ENCODE assay signal across 18 mouse cellular contexts in the genomic region with DNA sequence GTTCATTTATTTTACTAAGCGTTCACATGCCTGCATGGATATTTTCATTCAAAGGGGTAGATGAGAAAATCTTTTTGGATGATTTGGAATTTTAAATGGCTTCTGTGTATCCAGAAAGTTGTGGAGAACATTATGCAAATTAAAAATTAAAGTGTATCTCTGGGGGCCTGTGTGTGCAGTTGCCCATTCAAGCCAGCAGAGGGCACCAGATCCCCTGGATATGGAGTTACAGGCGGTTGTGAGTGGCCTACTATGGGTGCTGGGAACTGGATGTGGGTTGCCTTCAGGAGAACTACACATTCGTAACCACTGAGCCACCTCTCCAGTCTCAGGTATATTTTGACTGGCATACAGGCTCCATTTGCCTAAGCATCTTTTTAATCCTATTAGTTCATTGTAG.
DNase-seq lines count a peak whose midpoint lies in the region; ATAC-seq and TF ChIP-seq lines count a peak whose summit lies in the region.
"Had no signal": no experiment of that assay in that cellular context is flagged by ENCODE, and none has a peak within 500 bp of the region (broad histone marks: within the 10 kb centered on the region; RNA-seq: fewer than 3 reads in every experiment).

No protein-coding gene starts in this region.

- H3K4me1 ChIP-seq in kidney, postnatal 0 days (replicated peaks; ENCODE audit: insufficient read depth, low read length): no peaks in the 10 kb centered on the region
- H3K4me1 ChIP-seq in spleen, adult 2 months (ENCODE audit: control insufficient read depth, insufficient read depth, insufficient read length): peaks cover 4% of the 10 kb centered on the region; the same call in 1 of the 2 replicates
- H3K4me1 ChIP-seq in ES-E14 (ENCODE audit: control insufficient read depth in 2 of 2, insufficient read depth in 2 of 2, low read length in 2 of 2, poor library complexity in 1 of 2): no peaks in the 10 kb centered on the region
- H3K4me1 ChIP-seq in cortical plate, adult 2 months (ENCODE audit: control insufficient read depth, insufficient read depth, low read length): peaks cover 6% of the 10 kb centered on the region; the same call in 1 of the 2 replicates
- H3K4me1 ChIP-seq: midbrain, embryonic 13.5 days had no signal

- 94% methylated on average over 3 of the region's 3 CpGs for WGBS in kidney, postnatal 0 days
- WGBS in spleen, adult 2 months: 92% methylated on average over 3 of the region's 3 CpGs

- ATAC-seq in kidney, postnatal 0 days (replicated peaks; ENCODE audit: low FRiP score, low read depth): no peak
- ATAC-seq in inflammation-experienced regulatory T-cells, adult 6 months: no peak
- ATAC-seq: forebrain, embryonic 14.5 days; midbrain, embryonic 13.5 days had no signal

- no peak overlapping the region for H3K9ac ChIP-seq in kidney, postnatal 0 days (ENCODE audit: low read depth, low read length)
- no peak overlapping the region for H3K9ac ChIP-seq in ES-E14 (ENCODE audit: insufficient read depth, low read depth, low read length, poor library complexity, severe bottlenecking)
- H3K9ac ChIP-seq: midbrain, embryonic 13.5 days had no signal

- H3K9me3 ChIP-seq in kidney, postnatal 0 days (replicated peaks; ENCODE audit: low read length): no peaks in the 10 kb centered on the region
- no peaks in the 10 kb centered on the region for H3K9me3 ChIP-seq in ES-E14 (ENCODE audit: control insufficient read depth, insufficient read depth, low read depth, low read length)

- no peak for TF ChIP-seq POLR2A in spleen, adult 2 months (IDR thresholded peaks at IDR 0.05; ENCODE audit: low read depth, low read length)
- TF ChIP-seq POLR2A in cortical plate, adult 2 months (IDR thresholded peaks at IDR 0.05; ENCODE audit: extremely low read depth, insufficient read depth, low read length): no peak

- H3K27me3 ChIP-seq in kidney, postnatal 0 days (ENCODE audit: insufficient read depth, low read length): no peaks in the 10 kb centered on the region
- H3K27me3 ChIP-seq in spleen, adult 2 months (ENCODE audit: control insufficient read depth, insufficient read depth, low read length): no peaks in the 10 kb centered on the region
- H3K27me3 ChIP-seq: midbrain, embryonic 13.5 days had no signal

- no peak for DNase-seq in kidney, postnatal 0 days (ENCODE audit: low spot score)
- DNase-seq in kidney, postnatal 25 days: no peak
- DNase-seq in spleen, adult 2 months (ENCODE audit: low read depth in 1 of 2, low spot score in 2 of 2): no peak
- DNase-seq in spleen, postnatal 14 days (ENCODE audit: low spot score in 2 of 2): no peak
- DNase-seq in ES-E14 (ENCODE audit: low read depth, low spot score): no peak
- DNase-seq in adrenal gland, postnatal 4 days (ENCODE audit: low spot score in 2 of 2): no peak
- DNase-seq: adrenal gland, postnatal 14 days; cerebellum, adult 9-10 months; gastrocnemius, postnatal 14 days; heart, postnatal 36 days; kidney, postnatal 10 days; left cerebral cortex, postnatal 4 days; thymus, adult 2 months had no signal

- H3K36me3 ChIP-seq in kidney, postnatal 0 days (ENCODE audit: insufficient read depth, low read length): no peaks in the 10 kb centered on the region
- H3K36me3 ChIP-seq in spleen, adult 2 months (ENCODE audit: control insufficient read depth, insufficient read depth, low read length): no peaks in the 10 kb centered on the region
- H3K36me3 ChIP-seq in ES-E14 (ENCODE audit: control insufficient read depth, insufficient read depth, low read length, poor library complexity, severe bottlenecking): no peaks in the 10 kb centered on the region
- H3K36me3 ChIP-seq: midbrain, embryonic 13.5 days had no signal

- no peak overlapping the region for H3K27ac ChIP-seq in kidney, postnatal 0 days
- H3K27ac ChIP-seq in spleen, adult 2 months (ENCODE audit: insufficient read depth, low read length): no peak overlapping the region
- no peak overlapping the region for H3K27ac ChIP-seq in ES-E14 (ENCODE audit: insufficient read depth, low read depth, low read length, poor library complexity, severe bottlenecking)
- H3K27ac ChIP-seq in cortical plate, adult 2 months (ENCODE audit: insufficient read depth, low read length): no peak overlapping the region
- H3K27ac ChIP-seq: midbrain, embryonic 13.5 days had no signal

- in situ Hi-C loops in ES-E14 (cut with MboI; ENCODE audit: low sequenced_read_pairs in 2 of 2, unreplicated experiment in 2 of 2): no loop called here

- 0 out of 2 replicates have a peak, but pooled peaks have one; percentile 18 for TF ChIP-seq CTCF in kidney, postnatal 0 days (IDR thresholded peaks at IDR 0.05; ENCODE audit: low read depth)
- peak; percentile 3; the same call in 1 of the 2 replicates for TF ChIP-seq CTCF in spleen, adult 2 months (IDR thresholded peaks at IDR 0.05; ENCODE audit: extremely low read depth, insufficient read depth, insufficient read length, insufficient replicate concordance)
- TF ChIP-seq CTCF in cortical plate, adult 2 months (IDR thresholded peaks at IDR 0.05; ENCODE audit: extremely low read depth, insufficient read depth, low read length): 0 out of 2 replicates have a peak, but pooled peaks have one; percentile 12

- no peak overlapping the region for H3K4me3 ChIP-seq in kidney, postnatal 0 days (replicated peaks; ENCODE audit: low read depth, low read length)
- H3K4me3 ChIP-seq in spleen, adult 2 months (ENCODE audit: extremely low read depth, insufficient read depth, insufficient read length): no peak overlapping the region
- H3K4me3 ChIP-seq in ES-E14 (ENCODE audit: insufficient read depth in 1 of 2, low read depth in 1 of 2, low read length in 2 of 2, poor library complexity in 1 of 2, severe bottlenecking in 1 of 2): no peak overlapping the region
- H3K4me3 ChIP-seq in cortical plate, adult 2 months (ENCODE audit: insufficient read depth, low read length): no peak overlapping the region
- H3K4me3 ChIP-seq: midbrain, embryonic 13.5 days had no signal

- H3K4me2 ChIP-seq in kidney, postnatal 0 days (ENCODE audit: low read length): no peak overlapping the region
- H3K4me2 ChIP-seq: heart, embryonic 11.5 days; midbrain, embryonic 13.5 days had no signal

TF ChIP-seq in ES-E14, 5 proteins besides CTCF, POLR2A, EP300 and RAD21:
- no peak for TF ChIP-seq MAFK (IDR thresholded peaks at IDR 0.05; ENCODE audit: insufficient read depth, low read depth, low read length)
- 0 out of 2 replicates have a peak, but pooled peaks have one; percentile 11 for TF ChIP-seq ZC3H11A (IDR thresholded peaks at IDR 0.05; ENCODE audit: borderline replicate concordance, low read depth, low read length)
